Mouse (Mus musculus) bone marrow macrophage, adult 2 months (primary cell): Measurements from ENCODE around the gene Srsf9.

Experiments
- CTCF ChIP-seq: IDR thresholded peaks from 2 replicates; pipeline ENCODE4 v1.5.1; 2012; ENCODE audit warnings: low read depth, mild to moderate bottlenecking, low read length, moderate library complexity
- POLR2A ChIP-seq: IDR thresholded peaks from 2 replicates; pipeline ENCODE4 v1.6.1; 2012; ENCODE audit warnings: mild to moderate bottlenecking, low read depth, low read length, borderline replicate concordance

DNA sequence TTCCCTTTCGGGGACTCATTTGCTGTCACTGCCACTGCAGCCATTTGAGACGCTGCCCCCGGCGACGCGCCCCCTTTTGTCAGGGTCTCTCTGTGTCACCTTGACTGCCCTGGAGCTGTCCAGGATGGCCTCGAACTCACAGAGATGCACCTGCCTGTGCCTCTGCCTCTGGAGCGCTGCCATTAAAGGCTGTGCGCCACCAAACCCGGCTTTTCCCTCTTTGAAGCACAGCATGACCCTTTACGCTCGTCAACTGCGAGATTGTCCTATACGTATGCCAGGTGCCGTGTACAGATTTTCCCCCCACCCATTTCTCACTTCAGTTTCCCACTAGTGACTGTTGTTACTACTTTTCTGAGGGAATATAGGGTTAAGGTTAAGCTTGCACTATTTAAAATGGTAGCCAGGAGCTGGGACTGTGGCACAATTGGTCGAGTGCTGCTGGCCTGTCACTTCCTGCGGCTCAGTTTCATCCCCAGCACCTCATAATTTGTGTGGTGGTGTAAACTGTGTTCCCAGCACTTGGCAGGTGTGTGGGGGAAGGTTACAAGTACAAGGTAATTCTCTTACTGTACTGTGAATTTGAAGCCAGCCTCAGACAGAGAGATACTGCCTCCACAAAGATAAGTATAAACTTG is 46.8 kb upstream of the Srsf9 start:
- TF ChIP-seq CTCF (no peak), POLR2A (no peak)
